Mouse (Mus musculus) liver, adult 2 months (tissue): ENCODE data around the gene Ccdc34. TPM values are rescaled to one million over a fixed set of nuclear protein-coding genes. Genes with fewer than 3 reads are reported as not detected.

Source experiments
- DNase-seq: peaks from one replicate; pipeline ENCODE4 v3.0.0-alpha.2; 2011; ENCODE audit warnings: low read depth, low spot score; ENCODE audit errors: extremely low read depth
- H3K27ac ChIP-seq: fragments of 200-500 bp; replicated peaks from 2 replicates; pipeline ENCODE4 v1.5.1; 2012; ENCODE audit warnings: low read depth, mild to moderate bottlenecking, control low read depth, inconsistent platforms, low read length; ENCODE audit not compliant: insufficient read depth
- H3K27me3 ChIP-seq: fragments of 200-500 bp; 2 replicates; pipeline ENCODE4 v1.6.1; 2012; ENCODE audit warnings: mild to moderate bottlenecking, moderate library complexity, low read length, inconsistent platforms; ENCODE audit not compliant: control insufficient read depth, insufficient read depth
- H3K36me3 ChIP-seq: fragments of 200-500 bp; 2 replicates; pipeline ENCODE4 v1.6.1; 2012; ENCODE audit warnings: low read length, inconsistent platforms; ENCODE audit not compliant: control insufficient read depth, insufficient read depth
- H3K4me1 ChIP-seq: fragments of 200-500 bp; 2 replicates; pipeline ENCODE4 v1.6.1; 2011; ENCODE audit warnings: low read length; ENCODE audit not compliant: control insufficient read depth, insufficient read depth
- H3K4me3 ChIP-seq: fragments of 200-500 bp; 2 replicates; pipeline ENCODE4 v1.5.1; 2011; ENCODE audit warnings: low read depth, mild to moderate bottlenecking, control low read depth, low read length, moderate library complexity; ENCODE audit not compliant: insufficient read depth
- H3K79me2 ChIP-seq: fragments of 200-500 bp; 2 replicates; pipeline ENCODE4 v1.6.1; 2012; ENCODE audit warnings: inconsistent platforms, mild to moderate bottlenecking, low read length, moderate library complexity; ENCODE audit not compliant: control insufficient read depth, insufficient read depth
- H3K9ac ChIP-seq: fragments of 200-500 bp; 2 replicates; pipeline ENCODE4 v1.6.1; 2012; ENCODE audit warnings: low read depth, mild to moderate bottlenecking, control low read depth, inconsistent platforms, low read length
- CTCF ChIP-seq: fragments of 200-500 bp; IDR thresholded peaks from 2 replicates; pipeline ENCODE4 v1.5.1; 2011; ENCODE audit warnings: low read depth, low read length, control low read depth
- POLR2A ChIP-seq: fragments of 200-500 bp; IDR thresholded peaks from 2 replicates; pipeline ENCODE4 v1.6.1; 2011; ENCODE audit warnings: low read length, control low read depth; ENCODE audit not compliant: insufficient read depth; ENCODE audit errors: extremely low read depth
- WGBS: fragments of 180-500 bp; shearing (Covaris S2); methylation state at CpG from one replicate; pipeline ENCODE4 v1.1.7; 2018; 5-methylcytosine and 5-hydroxymethylcytosine counted together
- polyA plus RNA-seq: library from polyadenylated mRNA; depleted of rRNA; stranded (reverse); fragments of >200 nt; gene quantifications from 2 replicates; pipeline ENCODE4 v1.2.3, GENCODE M21; 2012
- total RNA-seq: library from RNA; depleted of rRNA; stranded (reverse); fragments of >200 nt; gene quantifications from 2 replicates; pipeline ENCODE4 v1.2.3, GENCODE M21; 2014

Gene Ccdc34
- total and polyA plus RNA-seq, 2 experiments = 0.66 to 1.4 TPM

DNA sequence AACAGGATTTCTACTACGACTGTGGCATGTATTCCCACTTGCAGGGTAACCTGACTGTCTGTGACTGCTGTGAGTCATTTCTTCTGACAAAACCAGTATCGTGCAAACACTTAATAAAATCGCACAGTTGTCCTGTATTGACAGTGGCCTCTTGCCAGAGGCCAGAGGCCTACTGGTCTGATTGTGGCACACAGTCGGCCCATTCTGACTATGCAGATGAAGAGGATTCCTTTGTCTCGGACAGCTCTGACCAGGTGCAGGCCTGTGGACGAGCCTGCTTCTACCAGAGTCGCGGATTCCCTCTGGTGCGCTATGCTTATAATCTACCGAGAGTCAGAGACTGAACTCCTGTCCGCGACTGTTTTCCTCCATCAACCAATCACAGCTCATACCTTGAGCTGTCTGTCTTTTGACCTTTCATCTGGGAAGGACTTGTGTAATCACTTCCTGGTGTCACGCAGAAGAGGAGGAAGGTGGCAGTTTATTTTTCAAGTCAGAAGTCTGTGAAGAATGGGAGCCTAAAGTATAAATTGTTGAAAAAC is 5.4 kb upstream of the Ccdc34 start:
- peak; percentile 30 for DNase-seq
- Histone ChIP-seq H3K4me3 (no peak overlapping the region), H3K27ac (no peak overlapping the region), H3K27me3 (no peaks in the 10 kb centered on the region), H3K4me1 (peaks cover 3% of the 10 kb centered on the region; the same call in 1 of the 2 replicates), H3K9ac (no peak overlapping the region), H3K79me2 (no peaks in the 10 kb centered on the region), H3K36me3 (peaks cover 32% of the 10 kb centered on the region)
- WGBS = 71% methylated on average over 13 of the region's 13 CpGs
- TF ChIP-seq POLR2A (no peak), CTCF (no peak)

DNA sequence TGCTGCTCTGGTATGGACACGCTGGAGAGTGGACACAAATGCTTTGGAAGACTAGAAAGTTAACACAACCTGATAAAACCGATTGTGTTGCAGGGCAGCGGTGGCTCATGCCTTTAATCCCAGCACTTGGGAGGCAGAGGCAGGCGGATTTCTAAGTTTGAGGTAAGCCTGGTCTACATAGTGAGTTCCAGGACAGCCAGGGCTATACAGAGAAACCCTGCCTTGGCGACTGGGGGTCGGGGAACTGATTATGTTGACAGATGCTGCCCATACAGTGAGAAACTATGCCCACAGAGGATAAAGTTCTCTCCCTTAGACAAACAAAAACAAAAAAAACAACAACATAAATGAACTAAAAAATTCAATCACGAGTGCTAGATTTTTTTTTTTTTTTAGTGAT is 530 bp upstream of the Ccdc34 start:
- H3K4me1 ChIP-seq = peaks cover 3% of the 10 kb centered on the region; the same call in 1 of the 2 replicates
- DNase-seq = no peak
- no peak overlapping the region for H3K27ac ChIP-seq
- H3K27me3 ChIP-seq = no peaks in the 10 kb centered on the region
- no peaks in the 10 kb centered on the region for H3K79me2 ChIP-seq
- TF ChIP-seq CTCF (no peak), POLR2A (no peak)
- 26% methylated on average over 7 of the region's 7 CpGs for WGBS
- H3K9ac ChIP-seq = no peak overlapping the region
- H3K4me3 ChIP-seq = no peak overlapping the region
- H3K36me3 ChIP-seq = peaks cover 3% of the 10 kb centered on the region

GRCm38 (mm10) chr2:110019656-110020055 is 2.0 kb downstream of the Ccdc34 start:
- Histone ChIP-seq H3K36me3 (no peaks in the 10 kb centered on the region), H3K79me2 (no peaks in the 10 kb centered on the region), H3K9ac (no peak overlapping the region), H3K4me1 (peaks cover 3% of the 10 kb centered on the region; the same call in 1 of the 2 replicates), H3K27ac (no peak overlapping the region), H3K27me3 (no peaks in the 10 kb centered on the region), H3K4me3 (no peak overlapping the region)
- DNase-seq = no peak
- 93% methylated on average over 4 of the region's 4 CpGs for WGBS
- TF ChIP-seq CTCF = no peak

DNA sequence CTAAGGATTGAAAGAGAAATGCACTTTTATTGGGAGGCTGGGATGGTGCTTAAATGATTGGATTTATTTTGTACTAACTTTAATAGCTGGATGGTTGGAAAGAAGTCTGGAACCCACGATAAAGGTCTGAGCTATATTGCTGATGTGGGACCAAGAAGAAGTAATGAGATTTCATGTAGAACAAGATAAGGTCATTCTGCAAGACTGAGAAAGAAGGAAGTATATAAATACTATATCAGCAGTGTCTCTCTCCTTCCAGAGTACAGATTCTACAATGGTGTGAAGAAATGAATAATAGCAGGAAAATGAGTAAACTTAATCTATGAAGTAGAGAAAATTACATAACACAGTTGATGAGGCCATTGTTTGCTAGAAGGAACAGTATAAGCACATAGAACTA is 2.8 kb downstream of the Ccdc34 start:
- H3K4me3 ChIP-seq = no peak overlapping the region
- TF ChIP-seq CTCF (no peak), POLR2A (no peak)
- 79% methylated on average over 1 of the region's 1 CpGs for WGBS
- H3K4me1 ChIP-seq = peaks cover 3% of the 10 kb centered on the region; the same call in 1 of the 2 replicates
- no peaks in the 10 kb centered on the region for H3K36me3 ChIP-seq
- H3K27me3 ChIP-seq = no peaks in the 10 kb centered on the region
- H3K9ac ChIP-seq = no peak overlapping the region
- H3K27ac ChIP-seq = no peak overlapping the region
- H3K79me2 ChIP-seq = no peaks in the 10 kb centered on the region
- DNase-seq = no peak

DNA sequence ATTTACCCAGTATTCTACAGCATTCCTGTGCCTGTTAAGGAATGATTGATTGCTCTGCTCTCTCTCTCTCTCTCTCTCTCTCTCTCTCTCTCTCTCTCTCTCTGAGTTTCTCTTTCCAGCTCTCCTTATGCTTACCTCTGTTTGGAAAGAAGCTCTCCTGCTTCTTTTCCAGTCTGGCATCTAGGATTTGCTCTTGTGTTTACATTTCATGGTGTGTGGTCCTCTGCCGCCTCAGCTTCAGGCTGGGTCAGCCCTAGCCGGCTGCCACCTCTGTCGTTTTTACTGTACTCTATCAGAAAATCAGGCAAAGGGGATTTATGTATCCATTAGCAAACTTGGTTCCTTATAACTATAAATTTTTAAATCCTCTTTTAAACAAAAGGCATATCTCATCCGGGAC is 18.6 kb downstream of the Ccdc34 start:
- Histone ChIP-seq H3K27me3 (no peaks in the 10 kb centered on the region), H3K4me3 (no peak overlapping the region), H3K9ac (no peak overlapping the region), H3K79me2 (no peaks in the 10 kb centered on the region), H3K36me3 (no peaks in the 10 kb centered on the region), H3K27ac (no peak overlapping the region), H3K4me1 (no peaks in the 10 kb centered on the region)
- DNase-seq = no peak
- TF ChIP-seq CTCF = no peak
- TF ChIP-seq POLR2A = no peak
- 54% methylated on average over 4 of the region's 4 CpGs for WGBS

DNA sequence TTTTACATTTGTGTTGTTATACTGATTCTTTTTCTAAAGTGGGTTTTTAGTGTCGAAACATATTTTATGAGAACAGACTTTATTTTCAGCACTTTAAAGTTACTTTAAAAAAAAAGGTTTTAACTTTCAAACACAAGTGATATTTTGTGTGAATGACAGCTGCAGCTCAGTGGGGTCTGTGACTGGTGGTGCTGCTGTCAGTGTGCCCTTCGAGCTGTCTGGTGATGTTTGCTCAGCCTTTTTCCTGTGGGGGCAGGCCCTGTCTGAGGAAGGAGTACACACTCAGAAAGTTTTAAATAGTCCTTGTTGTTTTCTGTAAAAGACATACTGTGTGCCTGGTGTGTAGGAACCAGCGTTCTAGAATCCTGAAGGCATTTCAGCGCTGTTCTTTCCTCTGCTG is 19.0 kb downstream of the Ccdc34 start:
- H3K36me3 ChIP-seq = no peaks in the 10 kb centered on the region
- no peak for TF ChIP-seq POLR2A
- TF ChIP-seq CTCF = no peak
- H3K27ac ChIP-seq = no peak overlapping the region
- no peak overlapping the region for H3K9ac ChIP-seq
- WGBS = 79% methylated on average over 4 of the region's 4 CpGs
- H3K79me2 ChIP-seq = no peaks in the 10 kb centered on the region
- no peak for DNase-seq
- no peak overlapping the region for H3K4me3 ChIP-seq
- no peaks in the 10 kb centered on the region for H3K27me3 ChIP-seq
- H3K4me1 ChIP-seq = no peaks in the 10 kb centered on the region
